Mouse (Mus musculus) right cerebral cortex, postnatal 25 days (tissue): Measurements from ENCODE around the gene Gas8.
"Not testable (repeated sequence)": the region's sequence is repeated elsewhere in the genome, so short reads cannot be mapped to it uniquely, and the experiment has no call there.

ENCODE experiments used
- DNase-seq: peaks from one replicate; pipeline ENCODE4 v3.0.0; 2022

The Gas8 gene

DNA sequence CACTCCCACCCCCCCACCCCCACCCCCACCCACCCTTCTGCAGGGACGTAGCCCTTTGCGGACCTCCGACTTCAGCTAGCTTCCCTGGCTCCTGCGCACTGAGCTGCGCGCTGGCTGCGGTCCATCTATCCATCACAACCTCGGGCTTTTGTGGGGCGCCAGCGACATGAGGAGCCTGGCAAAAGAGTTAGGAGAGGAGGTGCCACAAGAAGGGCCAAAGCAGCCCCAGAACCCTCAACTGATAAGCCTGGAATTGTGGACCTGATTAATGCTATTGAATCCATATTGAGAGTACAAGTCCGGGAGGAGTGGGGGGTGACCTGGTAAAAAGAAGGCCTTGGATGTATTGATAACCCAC, 3.1 kb upstream of the Gas8 start:
- DNase-seq: no peak

DNA sequence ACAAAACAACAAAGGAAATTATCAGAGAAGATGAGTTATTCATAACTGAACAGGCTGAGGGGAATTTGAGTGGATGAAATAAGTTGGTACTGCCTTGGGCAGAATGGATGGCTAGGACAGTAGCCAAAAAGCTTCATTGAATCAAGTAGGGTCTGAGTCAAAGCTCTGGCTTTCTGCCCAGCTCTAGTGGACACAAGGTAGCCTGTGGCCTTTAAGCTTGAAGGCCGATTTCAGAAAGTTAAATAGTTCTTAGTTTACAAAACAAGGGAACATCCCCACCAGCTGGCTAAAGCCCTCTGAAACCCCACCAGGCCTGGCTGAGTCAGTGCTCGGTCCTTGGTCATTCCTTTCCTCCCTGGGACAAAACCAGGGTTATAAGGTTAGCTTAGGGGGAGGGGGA, 2.0 kb upstream of the Gas8 start:
- DNase-seq: no peak

GRCm38 (mm10) chr8:123518172-123518571, 462 bp upstream of the Gas8 start:
- DNase-seq: no peak

DNA sequence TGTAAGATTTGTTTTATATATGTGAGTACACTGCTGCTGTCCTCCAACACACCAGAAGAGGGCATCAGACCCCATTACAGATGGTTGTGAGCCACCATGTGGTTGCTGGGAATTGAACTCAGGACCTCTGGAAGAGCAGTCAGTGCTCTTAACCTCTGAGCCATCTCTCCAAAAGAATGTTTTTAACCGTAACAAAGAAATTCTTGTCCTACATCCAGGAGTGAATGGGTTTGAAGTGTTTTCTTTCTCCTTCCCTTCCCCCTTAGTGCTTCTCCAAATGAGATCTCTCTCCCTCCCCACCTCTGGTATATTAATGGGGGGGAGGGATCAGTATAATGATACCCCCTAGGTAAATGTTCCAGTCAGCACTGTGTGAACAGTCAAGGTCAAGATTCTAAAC, 1.4 kb downstream of the Gas8 start:
- DNase-seq: not testable (repeated sequence)

DNA sequence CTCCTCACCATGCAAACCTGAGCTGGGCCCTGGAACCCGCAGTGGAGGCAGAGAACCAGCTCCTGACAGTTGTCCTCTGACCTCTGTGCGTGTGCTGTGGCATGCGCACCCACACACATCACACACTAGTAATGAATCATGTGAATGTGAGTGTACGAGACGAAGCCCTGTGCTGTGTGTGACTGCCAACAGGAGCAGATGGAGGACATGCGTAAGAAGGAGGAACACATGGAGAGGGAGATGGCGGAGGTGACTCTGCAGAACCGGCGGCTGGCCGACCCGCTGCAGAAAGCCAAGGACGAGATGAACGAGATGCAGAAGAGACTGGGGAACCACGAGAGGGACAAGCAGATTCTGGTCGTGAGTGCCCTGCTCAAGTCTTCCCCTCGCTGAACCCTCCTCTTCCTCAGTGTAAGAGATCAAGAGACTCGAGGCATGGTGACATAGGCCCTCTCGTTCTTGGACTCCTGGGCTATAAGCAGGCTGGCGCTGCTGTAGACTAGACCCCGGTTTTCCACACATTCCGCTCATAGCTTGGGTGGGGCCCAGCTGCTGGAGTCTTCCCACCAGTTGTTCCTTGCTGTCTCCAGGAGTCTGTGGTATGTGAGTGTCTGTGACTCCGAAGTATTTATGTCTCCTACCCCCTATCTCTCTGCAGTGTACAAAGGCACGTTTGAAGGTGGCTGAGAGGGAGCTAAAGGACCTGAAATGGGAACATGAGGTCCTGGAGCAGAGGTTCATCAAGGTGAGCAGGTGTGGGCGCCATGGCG, 9.3 kb downstream of the Gas8 start:
- no peak for DNase-seq

- no peak for DNase-seq
Observed at GRCm38 (mm10) chr8:123536242-123536989, 17.8 kb downstream of the Gas8 start.

DNA sequence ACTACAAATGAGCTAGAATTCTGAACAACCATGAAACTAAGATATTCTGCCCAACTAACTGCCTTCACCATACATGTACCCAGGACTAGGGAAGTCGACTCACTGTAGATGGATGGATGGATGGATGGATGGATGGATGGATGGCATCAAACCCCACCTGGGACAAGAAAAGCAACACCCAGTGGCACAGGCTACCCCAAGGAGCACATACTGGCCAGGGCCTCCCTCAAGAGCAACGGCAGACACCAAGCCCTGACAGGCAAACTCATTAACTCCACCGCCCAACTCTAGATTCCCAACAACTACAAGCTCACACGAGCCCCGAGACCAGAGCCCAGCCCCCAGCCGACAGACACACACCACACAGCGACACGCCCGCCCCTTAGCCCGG, 18.4 kb downstream of the Gas8 start:
- DNase-seq: no peak

DNA sequence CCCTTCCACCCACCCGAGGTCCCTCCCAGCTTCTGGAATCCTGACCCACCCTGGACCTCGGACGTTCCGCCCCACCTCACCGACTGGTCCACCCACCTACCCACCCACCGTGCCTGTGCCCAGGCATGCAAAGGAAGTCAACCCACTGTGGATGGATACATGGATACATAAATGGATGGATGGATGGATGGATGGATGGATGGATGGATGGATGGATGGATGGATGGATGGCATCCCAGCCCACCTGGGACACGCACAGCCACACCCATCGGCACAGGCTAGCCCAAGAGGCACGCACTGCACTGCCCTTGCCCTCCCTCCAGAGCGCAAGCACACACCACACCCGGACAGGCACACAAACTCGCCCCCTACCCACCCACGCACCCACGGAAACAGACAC, 19.0 kb downstream of the Gas8 start:
- DNase-seq: not testable (repeated sequence)

GRCm38 (mm10) chr8:123564221-123564620, 45.6 kb downstream of the Gas8 start:
- DNase-seq: not testable (repeated sequence)

DNA sequence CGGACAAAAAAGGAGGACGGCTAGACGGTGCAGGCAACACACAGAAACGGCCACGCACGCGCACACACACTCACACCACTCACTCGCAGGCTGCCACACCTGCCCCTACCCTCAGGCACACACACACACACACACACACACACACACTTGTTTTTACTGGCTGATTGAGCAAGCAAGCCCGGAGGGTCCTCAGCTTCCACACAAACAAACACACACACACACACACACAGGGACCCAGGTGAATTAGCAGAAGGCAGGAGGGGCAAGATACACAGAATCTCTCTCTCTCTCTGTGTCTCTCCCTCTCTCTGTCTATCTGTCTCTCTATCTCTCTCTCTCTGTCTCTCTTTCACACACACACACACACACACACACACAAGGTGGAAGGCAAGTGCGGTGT, 56.8 kb downstream of the Gas8 start:
- DNase-seq: not testable (repeated sequence)
